Mouse (Mus musculus) stomach, embryonic 16.5 days (tissue): ENCODE results near the gene Eda2r. TPM values are rescaled to one million over a fixed set of nuclear protein-coding genes. Genes with fewer than 3 reads are reported as not detected.
A peak's percentile ranks its signal among the peaks of the same experiment; 100 is the strongest.

Experiments used
- ATAC-seq: fragments of 200-750 bp; cut with Nextera tagmentation; 2 replicates; pipeline ENCODE4 v1.8.0; 2017; ENCODE audit warnings: moderate number of reproducible peaks, moderate TSS enrichment; ENCODE audit not compliant: insufficient read depth, low FRiP score
- H3K27ac ChIP-seq: fragments of 300-500 bp; sonication (generic); 2 replicates; pipeline ENCODE4 v1.5.1; 2014; ENCODE audit warnings: low read length
- H3K27me3 ChIP-seq: fragments of 300-500 bp; sonication (generic); 2 replicates; pipeline ENCODE4 v1.6.1; 2014; ENCODE audit warnings: low read length, control low read depth, mixed read lengths; ENCODE audit not compliant: control insufficient read depth, insufficient read depth
- H3K36me3 ChIP-seq: fragments of 300-500 bp; sonication (generic); 2 replicates; pipeline ENCODE4 v1.6.1; 2014; ENCODE audit warnings: low read length; ENCODE audit not compliant: control insufficient read depth, insufficient read depth
- H3K4me1 ChIP-seq: fragments of 300-500 bp; sonication (generic); 2 replicates; pipeline ENCODE4 v1.6.1; 2014; ENCODE audit warnings: low read length, control low read depth, mixed read lengths; ENCODE audit not compliant: control insufficient read depth, insufficient read depth
- H3K4me2 ChIP-seq: fragments of 300-500 bp; sonication (generic); 2 replicates; pipeline ENCODE4 v1.6.1; 2014; ENCODE audit warnings: low read depth, low read length, mixed read lengths
- H3K4me3 ChIP-seq: fragments of 300-500 bp; sonication (generic); replicated peaks from 2 replicates; pipeline ENCODE4 v1.5.1; 2014; ENCODE audit warnings: mild to moderate bottlenecking, low read length
- H3K9ac ChIP-seq: fragments of 300-500 bp; sonication (generic); 2 replicates; pipeline ENCODE4 v1.6.1; 2014; ENCODE audit warnings: low read length
- H3K9me3 ChIP-seq: fragments of 300-500 bp; sonication (generic); replicated peaks from 2 replicates; pipeline ENCODE4 v1.6.1; 2016; ENCODE audit warnings: low read length, control low read depth; ENCODE audit not compliant: control insufficient read depth
- WGBS: fragments of 180-500 bp; shearing (Covaris S2); extraction: QIAGEN DNeasy Blood & Tissue Kit; methylation state at CpG from one replicate; pipeline ENCODE4 v1.1.7; 2014; 5-methylcytosine and 5-hydroxymethylcytosine counted together
- polyA plus RNA-seq: library from polyadenylated mRNA; unstranded; fragments of >200 nt; fragmentation: Nextera tagmentation; extraction: Ambion mirVana; gene quantifications from 2 replicates; pipeline ENCODE4 v1.2.1, GENCODE M21; 2015

Gene Eda2r
- polyA plus RNA-seq = 1.2 and 1.4 TPM in 2 replicates

GRCm38 (mm10) chrX:97377065-97377421 is at the start of gene Eda2r:
Eda2r (minus strand) TSS chrX:97377216.
- H3K9ac ChIP-seq = no peak within 1 kb of the TSS
- peak within 1 kb of the TSS; percentile 25; the same call in 1 of the 2 replicates for H3K27ac ChIP-seq
- H3K9me3 ChIP-seq = no peaks in the 10 kb centered on the region
- no peaks in the 10 kb centered on the region for H3K36me3 ChIP-seq
- no peaks in the 10 kb centered on the region for H3K27me3 ChIP-seq
- WGBS = 13% methylated on average over 8 of the region's 8 CpGs
- peak within 1 kb of the TSS; percentile 20 for H3K4me3 ChIP-seq
- 0 out of 2 replicates have a peak, but pooled peaks cover 3% of the 10 kb centered on the region for H3K4me1 ChIP-seq
- ATAC-seq = peak; percentile 96
- peak within 1 kb of the TSS; percentile 39 for H3K4me2 ChIP-seq

DNA sequence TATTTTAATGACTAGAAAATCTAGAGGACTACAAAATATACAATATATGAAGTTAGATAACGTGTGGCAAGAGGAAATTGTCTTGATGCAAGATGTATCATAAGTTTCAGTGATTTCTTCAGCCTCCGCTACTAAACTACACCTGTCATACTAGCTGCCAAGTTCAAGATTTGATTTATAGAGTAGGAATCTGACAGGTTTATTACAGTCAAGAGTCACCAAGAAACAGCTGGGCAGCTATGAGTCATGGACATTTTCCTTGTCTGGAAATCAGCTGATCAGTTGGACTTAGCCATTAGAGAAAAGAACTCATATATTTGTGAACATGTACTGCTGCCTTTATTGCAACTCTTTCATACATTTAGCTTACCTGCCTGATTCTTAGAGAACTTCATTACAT is 20.9 kb upstream of the Eda2r start:
- WGBS = 67% methylated on average over 2 of the region's 2 CpGs
- ATAC-seq = no peak

GRCm38 (mm10) chrX:97378076-97378475 is 1.1 kb upstream of the Eda2r start:
- Histone ChIP-seq H3K4me2 (no peak overlapping the region), H3K9me3 (no peaks in the 10 kb centered on the region), H3K4me1 (0 out of 2 replicates have a peak, but pooled peaks cover 3% of the 10 kb centered on the region), H3K27ac (no peak overlapping the region), H3K36me3 (no peaks in the 10 kb centered on the region), H3K9ac (no peak overlapping the region), H3K27me3 (no peaks in the 10 kb centered on the region), H3K4me3 (no peak overlapping the region)
- 57% methylated on average over 1 of the region's 1 CpGs for WGBS
- ATAC-seq = no peak

More for the DNA sequence above, 20.9 kb upstream of the Eda2r start:
- Histone ChIP-seq H3K9me3 (no peaks in the 10 kb centered on the region), H3K9ac (no peak overlapping the region), H3K4me2 (no peak overlapping the region), H3K36me3 (no peaks in the 10 kb centered on the region), H3K4me3 (no peak overlapping the region), H3K27ac (no peak overlapping the region), H3K27me3 (no peaks in the 10 kb centered on the region), H3K4me1 (no peaks in the 10 kb centered on the region)

- 26% methylated on average over 15 of the region's 15 CpGs for WGBS
Measured at GRCm38 (mm10) chrX:97376321-97377064, 523 bp downstream of the Eda2r start.

GRCm38 (mm10) chrX:97372826-97373225 is 4.2 kb downstream of the Eda2r start:
- WGBS = 77% methylated on average over 2 of the region's 2 CpGs
- Histone ChIP-seq H3K36me3 (no peaks in the 10 kb centered on the region), H3K4me2 (no peak overlapping the region), H3K9me3 (no peaks in the 10 kb centered on the region), H3K4me3 (no peak overlapping the region), H3K27ac (no peak overlapping the region), H3K27me3 (no peaks in the 10 kb centered on the region), H3K4me1 (0 out of 2 replicates have a peak, but pooled peaks cover 3% of the 10 kb centered on the region), H3K9ac (no peak overlapping the region)
- no peak for ATAC-seq

More at GRCm38 (mm10) chrX:97376321-97377064, 523 bp downstream of the Eda2r start:
- Histone ChIP-seq H3K4me2 (peak overlapping the region; percentile 39), H3K4me1 (0 out of 2 replicates have a peak, but pooled peaks cover 3% of the 10 kb centered on the region), H3K36me3 (no peaks in the 10 kb centered on the region), H3K9me3 (no peaks in the 10 kb centered on the region), H3K4me3 (peak overlapping the region; percentile 20), H3K27ac (peak overlapping the region; percentile 25; the same call in 1 of the 2 replicates), H3K9ac (no peak overlapping the region), H3K27me3 (no peaks in the 10 kb centered on the region)
- peak; percentile 85 for ATAC-seq

- no peak overlapping the region for H3K27ac ChIP-seq
- no peak for ATAC-seq
- WGBS = 84% methylated on average over 1 of the region's 1 CpGs
- H3K9ac ChIP-seq = no peak overlapping the region
- H3K4me2 ChIP-seq = no peak overlapping the region
- H3K9me3 ChIP-seq = no peaks in the 10 kb centered on the region
- no peak overlapping the region for H3K4me3 ChIP-seq
- H3K36me3 ChIP-seq = no peaks in the 10 kb centered on the region
- no peaks in the 10 kb centered on the region for H3K27me3 ChIP-seq
- no peaks in the 10 kb centered on the region for H3K4me1 ChIP-seq
Measured at GRCm38 (mm10) chrX:97369206-97369605, 7.8 kb downstream of the Eda2r start.

DNA sequence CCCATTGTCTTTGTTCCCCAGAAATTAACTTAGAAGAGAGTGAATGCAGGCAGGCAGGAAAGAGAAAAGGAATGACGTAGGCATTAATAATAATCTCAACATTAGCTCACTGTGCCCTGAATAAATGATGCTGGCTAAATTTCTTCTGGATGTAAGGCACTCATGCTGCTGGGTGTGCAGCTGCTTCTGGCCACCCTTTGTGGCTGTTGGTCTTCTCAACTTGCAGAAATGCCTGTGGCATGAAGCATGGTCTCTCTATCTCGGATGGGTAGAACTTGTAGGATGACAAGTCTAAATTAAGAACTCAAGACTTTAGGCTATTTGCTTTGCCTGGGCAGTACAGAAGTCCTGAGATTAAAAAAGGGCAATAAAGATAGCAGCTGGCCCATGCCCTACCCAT is 8.3 kb downstream of the Eda2r start:
- Histone ChIP-seq H3K4me2 (no peak overlapping the region), H3K27me3 (no peaks in the 10 kb centered on the region), H3K4me3 (no peak overlapping the region), H3K27ac (no peak overlapping the region), H3K4me1 (no peaks in the 10 kb centered on the region), H3K36me3 (no peaks in the 10 kb centered on the region), H3K9me3 (no peaks in the 10 kb centered on the region), H3K9ac (no peak overlapping the region)
- ATAC-seq = no peak
- 78% methylated on average over 2 of the region's 2 CpGs for WGBS

DNA sequence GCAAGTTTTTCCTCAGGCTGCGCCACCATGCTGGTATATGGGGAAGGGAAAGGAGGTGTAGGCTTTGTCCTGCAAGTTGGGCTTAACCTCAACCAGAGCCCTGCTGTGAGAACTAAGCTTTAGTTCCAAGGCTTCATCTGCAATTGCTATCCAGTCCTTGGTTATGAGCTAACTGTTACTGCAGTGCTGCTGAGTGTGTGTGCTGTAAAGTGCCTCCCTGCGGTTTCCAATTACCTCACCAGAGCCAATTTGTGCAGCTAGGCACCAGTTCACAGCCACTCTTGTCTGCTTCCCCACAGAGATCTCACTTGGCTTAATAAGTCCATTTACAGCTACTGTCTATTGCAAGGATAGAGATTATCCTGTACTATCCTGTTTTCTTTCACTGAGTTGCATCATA is 16.1 kb downstream of the Eda2r start:
- no peaks in the 10 kb centered on the region for H3K36me3 ChIP-seq
- no peak overlapping the region for H3K4me2 ChIP-seq
- no peak overlapping the region for H3K4me3 ChIP-seq
- no peaks in the 10 kb centered on the region for H3K27me3 ChIP-seq
- 48% methylated on average over 2 of the region's 2 CpGs for WGBS
- no peaks in the 10 kb centered on the region for H3K9me3 ChIP-seq
- no peak overlapping the region for H3K27ac ChIP-seq
- ATAC-seq = no peak
- H3K4me1 ChIP-seq = no peaks in the 10 kb centered on the region
- no peak overlapping the region for H3K9ac ChIP-seq

DNA sequence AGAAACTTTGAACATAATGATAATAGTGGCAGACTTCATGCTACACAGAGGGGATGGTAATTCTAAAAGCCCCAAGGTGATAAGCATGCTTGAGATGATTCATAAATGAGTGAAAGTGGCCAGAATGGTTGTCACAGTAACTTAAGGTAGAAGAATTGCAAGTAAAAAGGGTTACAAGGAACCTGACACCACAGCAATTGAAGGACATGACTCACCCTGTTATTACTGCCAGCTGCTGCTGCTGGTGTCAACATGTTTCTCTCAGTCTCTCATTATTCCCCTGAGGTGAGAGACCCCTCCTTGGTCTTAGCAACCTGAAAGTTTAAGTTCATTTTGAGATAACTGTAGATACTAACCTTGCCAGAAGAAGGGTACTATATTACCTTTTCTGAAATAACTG is 49.1 kb downstream of the Eda2r start:
- Histone ChIP-seq H3K27ac (no peak overlapping the region), H3K4me1 (no peaks in the 10 kb centered on the region), H3K36me3 (no peaks in the 10 kb centered on the region), H3K27me3 (no peaks in the 10 kb centered on the region), H3K4me3 (no peak overlapping the region), H3K4me2 (no peak overlapping the region), H3K9me3 (no peaks in the 10 kb centered on the region), H3K9ac (no peak overlapping the region)
- ATAC-seq = no peak
